Mouse (Mus musculus) liver, postnatal 0 days (tissue): ENCODE measurements around the gene Thbs2.

Experiments
- CTCF ChIP-seq: sonication (generic); IDR thresholded peaks from 2 replicates; pipeline ENCODE4 v1.5.1; 2016; ENCODE audit warnings: antibody characterized with exemption, low read depth
- EP300 ChIP-seq: IDR thresholded peaks from 2 replicates; pipeline ENCODE4 v1.6.1; 2016; ENCODE audit warnings: antibody characterized with exemption, low read depth, mild to moderate bottlenecking

DNA sequence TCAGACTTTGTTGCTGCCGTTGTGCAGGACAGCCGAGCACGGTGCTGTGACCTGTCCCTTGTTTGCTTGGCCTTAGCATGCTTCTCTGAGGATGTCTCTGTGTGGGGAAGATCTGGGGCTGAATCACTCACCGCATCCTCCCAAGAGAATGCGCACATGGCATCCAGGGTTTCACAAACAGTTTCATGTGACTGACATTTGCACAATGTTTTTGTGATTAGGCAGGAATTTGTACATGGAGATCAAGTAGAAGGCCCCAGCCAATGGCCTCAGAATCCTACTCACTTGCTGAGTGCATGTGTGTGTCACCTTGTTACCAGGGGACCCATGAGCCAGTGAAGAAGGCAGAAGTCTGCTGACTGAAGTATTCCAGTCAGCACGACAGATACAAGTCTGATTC, 9.7 kb upstream of the Thbs2 start:
- no peak for TF ChIP-seq EP300
- no peak for TF ChIP-seq CTCF
